Mouse (Mus musculus) layer of hippocampus, postnatal 14 days (tissue): ENCODE results near the gene Nelfe. TPM values are rescaled to one million over a fixed set of nuclear protein-coding genes. Genes with fewer than 3 reads are reported as not detected.
A peak's percentile ranks its signal among the peaks of the same experiment; 100 is the strongest.

ENCODE experiments used
- DNase-seq, 2 experiments: peaks; one replicate each; pipeline ENCODE4 v3.0.0; 2021 to 2022; ENCODE audit warnings: low spot score in 2 of 2, mixed read lengths in 1 of 2
- total RNA-seq, 2 experiments: library from RNA; stranded (reverse); gene quantifications; 2 replicates each; pipeline ENCODE4 v1.2.3; 2021

Nelfe gene
- total RNA-seq, 2 experiments from 2014 or later, result 29.6 to 30.9 TPM

DNA sequence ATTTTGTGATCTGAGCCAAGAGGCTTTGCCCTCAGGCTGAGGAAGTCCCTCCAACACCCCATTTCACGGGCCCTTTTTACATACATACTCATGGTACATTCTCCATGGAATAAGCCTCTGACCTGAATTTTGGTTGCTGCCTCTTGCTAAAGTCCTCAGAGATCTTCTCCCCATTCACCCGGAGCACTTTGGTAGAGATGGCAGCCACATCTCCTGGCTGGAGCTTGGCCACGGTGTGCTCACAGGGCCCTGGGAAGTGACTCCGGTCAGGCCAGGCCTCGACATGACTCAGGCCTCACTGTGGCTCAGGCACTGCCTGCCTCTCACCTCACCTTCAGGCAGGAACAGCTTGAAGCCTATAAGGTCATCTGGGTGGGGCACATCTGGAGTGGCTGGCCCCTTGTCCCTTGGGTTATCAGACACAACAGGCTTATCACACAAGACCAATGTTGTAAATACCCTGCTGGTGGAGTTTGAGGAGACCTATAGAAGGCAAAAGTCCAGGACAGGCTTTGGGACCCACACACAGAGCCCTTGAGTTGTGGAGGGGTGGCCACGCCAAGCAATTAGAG, 9.4 kb upstream of the Nelfe start:
- no peak for DNase-seq

DNA sequence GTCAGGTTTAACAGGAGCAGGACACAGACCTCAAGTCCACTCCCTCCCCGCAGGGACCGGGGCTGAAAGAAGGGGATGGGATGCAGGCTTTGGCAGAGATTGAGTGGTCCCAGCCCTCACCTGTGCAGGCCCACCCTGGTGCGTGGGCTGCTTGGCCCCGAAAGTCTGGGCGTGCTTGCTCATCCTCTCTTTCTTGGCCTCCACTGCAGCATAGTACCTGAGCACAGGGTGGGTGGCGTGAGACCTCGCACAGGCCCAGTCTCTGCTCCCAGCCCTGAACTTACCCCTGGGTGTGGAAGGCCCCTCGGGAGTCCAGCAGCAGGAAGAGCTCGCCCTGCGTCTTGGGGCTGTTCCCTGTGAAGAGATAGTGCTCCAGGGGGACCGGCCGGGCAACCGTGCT, 5.3 kb upstream of the Nelfe start:
- DNase-seq, result no peak

DNA sequence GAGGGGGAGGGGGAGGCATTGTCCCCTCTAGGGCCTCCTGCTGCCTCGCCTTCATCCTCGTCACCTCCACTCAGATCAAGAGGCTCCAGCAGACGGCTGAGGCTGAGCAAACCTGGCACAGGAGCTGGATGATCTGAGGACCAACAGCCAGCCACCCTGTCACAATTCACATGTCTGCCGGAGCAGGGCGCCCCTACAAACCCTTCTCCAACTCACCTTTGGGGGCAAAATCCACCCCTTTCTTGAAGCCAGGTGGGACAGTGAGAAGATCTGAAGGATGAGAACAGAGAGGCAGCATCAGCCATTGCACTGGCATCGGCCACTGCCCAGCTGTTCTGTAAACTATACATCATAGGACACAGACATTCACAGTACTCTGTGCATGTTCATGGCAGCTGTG, 3.0 kb upstream of the Nelfe start:
- no peak for DNase-seq

DNA sequence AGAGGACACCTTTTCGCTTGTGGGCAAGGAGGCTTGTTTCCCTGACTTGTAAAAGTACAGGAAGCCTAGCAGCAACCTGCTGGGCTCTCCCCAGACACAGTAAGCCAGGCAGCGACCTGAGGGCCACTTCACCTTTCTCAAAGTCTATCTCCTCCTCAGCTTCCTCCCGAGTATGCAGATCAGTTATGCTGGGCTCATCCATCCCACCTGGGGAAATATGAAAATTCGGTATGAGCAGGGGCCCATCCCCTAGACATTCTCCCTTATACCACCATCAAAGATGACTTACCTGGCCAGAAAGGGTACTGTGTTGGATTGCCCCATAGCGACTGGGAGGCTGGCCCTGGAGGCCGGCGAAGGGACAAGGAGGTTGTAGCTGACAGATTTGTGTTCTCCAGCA, 2.6 kb upstream of the Nelfe start:
- DNase-seq, result no peak

DNA sequence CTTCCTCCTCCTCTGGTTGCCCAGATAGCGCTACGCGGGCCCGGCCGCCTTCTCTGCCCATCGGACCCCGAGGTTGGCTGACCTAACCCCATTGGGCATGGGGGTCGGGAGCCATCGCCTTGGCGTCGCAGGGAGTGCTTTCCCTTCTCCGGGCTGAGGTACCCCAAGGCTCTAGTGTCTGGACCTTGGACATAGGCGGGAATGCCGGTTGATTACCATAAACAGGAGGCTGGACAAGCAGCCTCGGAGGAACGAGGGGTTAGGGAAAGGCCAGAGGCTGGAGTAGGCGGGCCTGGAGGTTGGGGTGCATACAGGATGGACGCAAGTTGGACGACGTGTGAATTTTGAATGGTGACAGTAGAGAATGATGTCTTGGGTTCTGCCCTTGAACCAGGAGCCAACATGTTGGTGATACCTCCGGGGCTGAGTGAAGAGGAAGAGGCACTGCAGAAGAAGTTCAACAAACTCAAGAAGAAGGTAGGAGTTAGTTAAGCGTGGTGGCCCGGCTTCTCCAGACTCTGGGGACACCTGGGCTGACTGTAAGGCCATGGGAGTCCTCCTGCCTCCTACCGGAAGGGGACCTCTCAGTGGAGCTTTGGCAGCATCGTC, 430 bp downstream of the Nelfe start:
- no peak for DNase-seq

DNA sequence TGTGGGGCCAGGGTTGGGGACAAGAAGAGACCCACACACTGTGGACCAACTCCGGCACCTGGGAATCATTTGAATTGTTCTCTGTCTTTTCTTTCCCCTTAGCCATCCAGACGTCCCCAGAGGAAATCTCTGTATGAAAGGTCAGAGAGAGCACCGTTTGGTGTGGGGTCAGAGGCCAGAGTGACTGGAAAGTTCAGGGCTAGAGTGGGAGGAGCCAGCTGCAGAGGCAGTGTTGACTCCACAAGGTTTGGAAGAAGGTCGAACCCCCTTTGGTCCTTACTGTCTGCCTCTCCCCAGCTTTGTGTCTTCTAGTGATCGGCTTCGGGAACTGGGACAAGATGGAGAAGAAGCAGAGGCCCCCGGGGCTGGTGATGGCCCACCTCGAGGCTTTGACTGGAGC, 3.3 kb downstream of the Nelfe start:
- no peak for DNase-seq

DNA sequence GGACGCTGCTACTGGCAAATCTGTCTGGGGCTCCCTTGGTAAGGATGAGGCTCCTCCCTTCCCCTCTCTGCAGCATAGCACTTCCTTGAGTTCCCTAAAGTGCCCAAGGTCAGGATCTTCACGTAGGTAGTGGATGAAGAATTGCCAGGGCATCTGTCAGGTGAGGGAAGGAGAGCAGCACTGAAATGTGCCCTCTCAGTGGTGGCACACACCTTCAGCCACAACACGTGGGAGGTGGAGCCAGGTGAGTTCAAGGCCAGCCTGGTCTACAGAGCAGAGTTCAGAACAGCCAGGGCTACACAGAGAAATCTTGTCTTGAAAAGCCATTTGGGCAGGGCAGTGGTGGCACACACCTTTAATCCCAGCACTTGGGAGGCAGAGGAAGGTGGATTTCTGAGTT, 4.6 kb downstream of the Nelfe start:
- DNase-seq, result no peak

DNA sequence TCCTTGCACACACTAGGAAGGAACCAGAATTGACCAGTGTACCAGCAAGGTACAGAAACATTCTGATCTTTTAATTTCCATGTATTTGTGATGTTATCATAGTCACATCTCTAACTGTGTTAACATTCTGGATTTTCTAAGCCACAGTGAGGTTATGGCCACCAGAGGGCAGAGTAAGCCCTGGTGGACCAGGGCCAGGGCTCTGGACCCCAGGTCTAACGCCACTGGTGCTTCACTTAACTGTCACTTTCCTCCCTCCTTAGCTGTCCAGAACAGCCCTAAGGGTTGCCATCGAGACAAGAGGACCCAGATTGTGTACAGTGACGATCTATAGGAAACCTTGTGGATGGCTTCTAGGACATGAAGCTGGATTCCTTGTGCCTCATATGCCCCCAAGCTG, 5.6 kb downstream of the Nelfe start:
- DNase-seq, result peak; percentile 28 to 37

DNA sequence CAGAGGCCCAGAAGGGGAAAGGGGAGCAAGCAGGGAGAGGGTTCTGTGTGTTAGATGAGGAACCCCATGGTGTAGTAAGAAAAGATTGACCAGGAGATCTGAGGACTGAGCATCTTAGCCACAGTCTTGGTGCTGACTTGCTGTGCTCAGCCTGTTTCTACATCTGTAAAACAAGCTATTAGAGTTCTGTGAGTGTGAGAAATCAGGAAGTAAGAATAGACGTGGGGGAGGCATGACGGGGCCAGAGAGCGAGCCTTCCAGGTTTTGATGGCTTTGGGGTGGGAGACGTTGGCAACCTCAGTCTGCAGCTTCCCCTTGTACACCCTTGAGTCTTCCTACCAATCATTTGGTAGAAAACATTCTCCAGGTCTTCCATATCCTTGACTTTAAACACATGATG, 8.5 kb downstream of the Nelfe start:
- no peak for DNase-seq

DNA sequence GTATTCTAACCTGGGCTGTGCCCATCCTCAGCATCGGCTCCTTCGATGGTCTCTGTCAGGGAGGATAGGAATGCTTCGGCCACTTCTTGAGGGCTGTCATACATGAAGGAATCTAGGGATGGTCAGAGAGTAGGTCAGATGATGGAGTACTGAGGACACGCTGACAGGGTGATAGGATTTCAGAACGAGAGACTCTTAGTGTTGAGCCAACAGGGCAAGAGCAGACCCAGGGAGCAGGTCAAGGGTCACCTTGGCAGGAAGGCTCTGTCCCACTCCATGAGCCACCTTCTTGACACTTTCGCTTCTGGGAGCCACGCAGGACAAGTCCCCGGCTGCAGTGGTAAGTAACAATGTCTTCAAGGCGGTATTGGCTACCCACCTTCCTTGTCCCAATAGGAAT, 10.3 kb downstream of the Nelfe start:
- DNase-seq, result no peak

DNA sequence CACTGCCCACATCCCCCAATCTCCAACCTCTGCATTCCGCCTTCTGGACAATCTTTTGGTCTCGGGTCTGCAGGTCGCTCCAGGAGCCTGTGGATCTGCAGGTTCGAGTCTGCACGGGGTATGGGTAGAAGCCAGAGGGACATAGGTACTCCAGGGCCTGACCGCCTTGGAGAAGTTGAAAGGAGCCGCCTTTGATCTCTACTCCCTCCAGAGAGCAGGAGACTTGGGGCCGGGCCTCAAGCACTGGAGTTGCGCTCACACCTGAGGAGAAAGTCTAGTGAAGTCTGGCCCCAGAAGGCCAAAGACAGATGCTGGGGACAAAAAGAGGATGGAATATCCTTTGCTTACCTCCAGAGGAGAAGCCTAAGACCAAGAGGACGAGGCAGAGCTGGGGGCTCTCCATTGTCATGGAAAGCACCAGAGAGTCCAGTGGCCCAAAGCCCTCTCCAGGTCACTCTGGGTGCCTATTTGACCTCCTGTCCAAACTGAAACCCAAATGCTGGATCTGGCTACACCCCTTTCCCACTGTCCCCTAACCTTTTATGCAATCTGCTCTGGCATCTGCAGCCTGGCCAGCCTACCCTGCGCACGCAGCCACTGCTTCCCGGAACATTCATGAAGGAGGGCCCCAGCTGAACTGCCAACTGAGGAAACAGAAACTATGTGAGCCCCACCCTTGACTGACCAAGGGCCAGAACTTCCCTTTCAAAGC, 11.7 kb downstream of the Nelfe start:
- no peak for DNase-seq

DNA sequence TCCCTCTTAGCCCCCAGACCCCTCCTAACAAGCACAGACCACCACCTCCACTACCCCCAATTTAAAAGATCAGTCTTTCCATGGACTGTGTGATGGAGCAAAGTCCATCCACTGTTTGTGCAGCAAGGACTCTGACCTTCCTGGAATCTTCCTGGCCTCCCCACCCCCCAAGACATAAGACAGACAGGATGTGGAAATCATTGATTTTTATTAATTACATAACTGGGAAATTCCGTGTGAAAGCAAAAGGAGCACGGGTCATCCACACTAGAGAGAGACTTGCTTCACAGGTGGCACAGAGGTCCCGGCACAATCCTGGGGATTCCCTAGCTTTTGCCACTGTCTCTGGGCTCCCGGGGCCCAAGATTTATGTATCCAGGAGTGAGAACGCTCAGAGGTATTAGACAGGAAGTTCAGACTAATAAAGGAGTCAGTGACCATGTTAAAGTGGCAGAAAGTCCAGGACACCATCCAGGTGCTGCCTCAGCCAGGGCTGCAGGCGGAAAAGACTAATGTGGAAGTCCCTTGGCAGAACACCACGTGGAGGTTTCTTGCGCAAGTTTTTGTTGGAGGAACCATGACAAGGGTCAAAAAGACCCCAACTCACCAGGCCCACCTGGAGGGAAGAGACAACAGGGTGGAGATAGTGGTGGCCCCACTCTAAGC, 12.4 kb downstream of the Nelfe start, which contains the start of gene Cfb:
Cfb (minus strand) TSS at position 103 of the 666 bp plus-strand sequence.
- no peak for DNase-seq

DNA sequence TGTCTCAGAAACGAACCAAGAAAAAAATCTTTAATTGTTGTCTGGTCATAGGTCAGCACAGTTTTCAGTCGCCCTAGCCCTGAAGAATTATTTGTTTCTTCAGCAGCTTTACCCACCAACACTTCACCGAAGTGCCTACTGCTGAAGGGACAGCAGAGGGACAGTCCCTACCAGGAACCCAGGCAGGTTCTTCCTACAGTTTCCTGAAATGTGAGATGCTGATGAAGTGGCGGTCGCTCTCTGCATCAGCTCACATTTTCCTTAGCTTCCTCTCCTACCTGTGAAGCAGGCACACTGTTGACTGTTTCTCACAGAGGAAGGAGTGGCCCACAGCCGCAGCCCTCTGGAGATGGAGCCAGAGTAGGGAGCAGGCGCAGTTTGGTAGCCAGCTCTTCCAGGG, 15.8 kb downstream of the Nelfe start:
- no peak for DNase-seq

DNA sequence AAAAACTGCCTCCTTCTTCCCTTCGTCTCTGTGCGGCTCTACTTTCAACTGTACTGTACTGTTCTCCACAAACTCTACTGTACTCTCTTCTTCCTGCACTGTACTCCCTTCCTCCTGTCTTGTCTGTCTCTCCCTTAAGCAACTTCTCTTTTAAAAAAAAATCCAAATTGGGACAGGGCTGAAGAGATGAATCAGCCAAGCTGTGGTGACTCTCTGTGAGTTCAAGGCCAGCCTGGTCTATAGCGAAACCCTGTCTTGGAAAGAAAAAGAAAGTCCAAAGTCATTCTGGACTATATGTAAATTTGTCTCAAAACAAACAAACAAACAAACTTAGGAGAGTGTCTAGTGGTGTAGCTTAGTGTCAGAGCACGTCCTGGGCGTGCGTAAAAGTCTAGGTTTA, 24.1 kb downstream of the Nelfe start:
- DNase-seq, result no peak

DNA sequence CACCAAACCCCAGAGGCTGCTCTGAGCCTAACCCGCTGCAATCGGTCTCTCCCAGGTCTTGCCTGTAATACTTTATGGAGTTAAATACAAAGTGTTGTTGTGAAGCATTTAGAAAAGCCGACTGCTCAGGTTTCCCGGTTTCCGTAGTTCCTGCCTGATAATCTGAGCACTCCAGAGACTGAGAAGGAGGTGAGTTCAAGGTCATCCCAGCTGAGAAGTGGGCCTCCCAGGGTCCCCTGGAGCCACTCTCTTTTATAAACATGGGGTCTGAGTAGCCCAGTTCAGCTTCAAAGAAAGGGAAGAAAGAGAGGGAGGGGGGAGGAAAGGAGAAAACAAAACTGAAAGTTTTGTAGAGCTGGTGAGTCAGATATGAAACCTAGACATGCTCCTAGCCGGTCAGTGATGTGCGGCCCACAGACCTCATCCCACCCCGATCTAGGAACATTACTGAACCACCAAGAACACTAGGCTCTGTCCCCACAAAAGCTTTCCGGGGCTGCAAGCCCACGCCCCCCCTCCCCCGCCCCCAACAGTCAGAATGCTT, 29.2 kb downstream of the Nelfe start, which contains the start of gene Zbtb12:
Zbtb12 (plus strand) TSS at position 148 of the 544 bp plus-strand sequence.
- no peak for DNase-seq

DNA sequence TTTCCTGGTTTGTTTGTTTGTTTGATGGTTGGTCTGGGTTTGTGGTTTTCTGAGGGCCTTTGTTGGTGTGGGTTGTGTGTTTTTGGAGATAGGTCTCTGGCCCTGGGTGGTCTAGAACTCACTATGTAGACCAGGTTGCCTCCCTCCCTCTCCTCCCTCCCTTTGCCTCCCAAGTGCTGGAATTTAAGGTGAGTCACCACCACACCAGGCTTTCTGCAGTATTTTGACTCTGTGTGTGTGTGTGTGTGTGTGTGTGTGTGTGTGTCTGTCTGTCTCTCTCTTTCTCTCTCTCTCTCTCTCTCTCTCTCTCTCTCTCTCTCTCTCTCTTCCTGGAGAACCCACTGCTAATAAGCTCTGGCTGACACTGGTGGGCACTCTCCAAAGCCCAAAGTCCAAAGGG, 31.0 kb downstream of the Nelfe start:
- DNase-seq, result no peak

DNA sequence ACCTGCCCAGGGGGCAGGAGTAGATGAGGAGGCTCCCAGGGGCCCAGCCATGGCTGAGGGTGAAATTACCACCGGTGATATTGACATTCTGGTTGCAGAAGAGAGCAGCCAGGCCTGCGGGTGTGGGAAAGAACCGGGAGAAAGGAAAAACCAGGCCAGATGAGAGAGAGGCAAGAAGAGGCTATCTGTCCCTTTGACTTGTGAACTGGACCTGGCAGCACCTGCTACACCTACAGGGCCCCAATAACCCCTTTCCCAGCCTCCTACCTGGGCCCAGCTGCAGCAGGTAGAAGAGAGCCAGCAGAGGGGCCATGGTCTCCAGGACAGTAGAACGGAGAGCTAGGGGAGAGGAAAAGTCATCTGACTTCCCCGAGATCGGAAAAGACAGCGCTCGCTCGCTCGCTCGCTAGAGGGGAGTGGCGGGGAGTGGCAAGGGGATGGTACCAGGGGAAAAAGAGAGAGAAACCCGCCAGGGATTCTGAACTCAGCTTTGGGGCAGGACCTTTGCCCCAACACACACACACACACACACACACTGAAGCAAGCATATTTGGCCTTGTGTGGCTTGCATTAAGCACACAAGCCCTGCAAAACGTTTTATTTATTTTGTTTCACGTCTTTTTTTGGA, 31.6 kb downstream of the Nelfe start, which contains the start of gene Gm20547:
Gm20547 (minus strand) TSS at position 360 of the 628 bp plus-strand sequence.
- no peak for DNase-seq

DNA sequence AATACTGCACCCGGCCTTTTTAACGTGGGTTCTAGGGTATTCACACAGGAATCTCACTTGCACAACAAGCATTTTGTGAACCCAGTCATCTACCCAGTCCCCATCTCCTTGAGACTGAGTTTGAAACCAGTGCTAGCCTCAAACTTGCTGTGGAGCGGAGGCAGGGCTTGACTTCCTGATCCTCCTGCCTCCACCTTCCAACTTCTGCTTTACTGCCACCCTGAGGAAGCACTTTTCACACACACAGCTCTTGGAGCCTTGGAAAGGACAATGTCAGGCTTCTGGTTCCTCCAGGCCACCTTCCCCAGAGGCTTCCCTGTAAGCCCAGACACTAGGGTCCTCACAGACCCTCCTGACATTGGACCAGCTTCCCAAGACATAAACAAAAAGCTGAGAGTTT, 33.1 kb downstream of the Nelfe start:
- no peak for DNase-seq

DNA sequence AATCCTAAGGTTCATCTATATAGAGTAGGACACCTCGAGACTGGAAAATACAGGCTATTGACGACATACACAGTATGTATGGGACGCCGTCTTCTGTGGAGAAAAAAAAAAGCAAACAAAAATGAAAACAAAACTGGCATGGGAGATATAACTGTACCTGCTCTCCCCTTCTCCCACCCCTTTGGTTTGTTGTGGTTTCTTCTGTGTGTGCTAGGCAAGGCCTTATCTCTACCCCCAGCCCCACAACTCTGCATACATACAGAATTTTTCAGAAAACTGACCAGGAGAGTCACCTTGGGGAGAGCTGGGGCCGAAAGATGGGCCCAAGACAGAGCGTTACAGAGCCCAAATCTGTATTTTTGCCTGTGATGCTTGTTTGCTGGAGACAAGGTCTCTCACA, 34.5 kb downstream of the Nelfe start:
- no peak for DNase-seq

DNA sequence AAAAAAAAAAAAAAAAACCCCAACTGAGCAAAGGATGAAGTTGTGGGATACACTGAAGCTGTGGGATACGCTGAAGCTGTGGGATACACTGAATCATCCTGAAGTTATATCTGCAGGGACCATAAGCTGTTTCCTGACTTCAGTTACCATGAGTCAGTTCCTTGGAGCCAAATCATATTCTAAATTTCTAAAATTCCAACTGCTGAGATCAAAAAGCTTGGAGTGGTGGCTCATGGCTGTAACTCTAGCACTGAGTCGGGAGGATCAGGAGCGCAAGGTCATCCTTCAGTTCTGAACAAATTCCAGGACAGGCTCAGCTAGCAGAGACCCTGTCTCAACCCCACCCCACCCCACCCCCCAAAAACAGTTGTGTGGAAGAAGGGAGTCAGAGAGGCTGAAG, 35.4 kb downstream of the Nelfe start:
- no peak for DNase-seq

DNA sequence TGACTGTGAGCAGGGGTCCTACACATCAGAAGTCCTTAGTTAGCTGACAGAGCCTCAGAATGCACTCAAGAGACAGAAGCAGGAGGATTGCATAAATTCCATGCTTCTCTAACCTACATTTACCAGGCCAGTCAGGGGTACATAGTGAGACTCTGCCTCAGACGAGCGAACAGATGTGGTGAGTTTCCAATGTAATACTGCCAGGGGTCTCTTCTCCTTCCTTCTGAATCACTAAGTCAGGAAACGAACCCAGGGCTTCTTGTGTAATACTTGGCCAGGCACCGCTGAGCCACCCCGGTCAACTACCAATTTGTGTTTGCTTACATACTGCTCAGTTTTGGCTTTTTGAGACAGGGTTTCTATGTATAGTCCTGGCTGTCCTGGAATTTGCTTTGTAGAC, 37.8 kb downstream of the Nelfe start:
- no peak for DNase-seq
